Mouse (Mus musculus): ENCODE measurements around the gene Rpgrip1l.

Rpgrip1l gene

GRCm38 (mm10) chr8:91205897-91206296, 107.2 kb downstream of the Rpgrip1l start:
- DNase-seq (ENCODE audit: low spot score) = no peak

DNA sequence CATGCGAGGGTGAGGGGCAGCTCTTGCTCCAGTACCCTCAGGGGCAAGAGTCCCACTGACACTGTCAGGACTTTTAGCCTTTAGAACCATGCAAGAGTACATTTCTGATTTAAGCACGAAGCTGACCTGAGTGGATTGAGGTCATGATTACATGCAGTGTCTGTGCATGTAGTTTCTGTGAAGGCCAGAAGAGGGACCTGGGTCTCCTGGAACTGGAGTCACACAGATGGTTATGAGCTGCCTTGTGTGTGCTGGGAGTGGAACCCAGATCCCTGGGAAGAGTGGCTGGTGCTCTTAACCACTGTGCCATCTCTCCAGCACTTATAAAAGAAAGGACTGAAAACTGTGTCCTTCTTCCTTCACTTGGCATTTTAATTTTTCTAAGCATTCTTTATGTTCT, 111.9 kb downstream of the Rpgrip1l start:
- DNase-seq (ENCODE audit: low spot score) = no peak

DNA sequence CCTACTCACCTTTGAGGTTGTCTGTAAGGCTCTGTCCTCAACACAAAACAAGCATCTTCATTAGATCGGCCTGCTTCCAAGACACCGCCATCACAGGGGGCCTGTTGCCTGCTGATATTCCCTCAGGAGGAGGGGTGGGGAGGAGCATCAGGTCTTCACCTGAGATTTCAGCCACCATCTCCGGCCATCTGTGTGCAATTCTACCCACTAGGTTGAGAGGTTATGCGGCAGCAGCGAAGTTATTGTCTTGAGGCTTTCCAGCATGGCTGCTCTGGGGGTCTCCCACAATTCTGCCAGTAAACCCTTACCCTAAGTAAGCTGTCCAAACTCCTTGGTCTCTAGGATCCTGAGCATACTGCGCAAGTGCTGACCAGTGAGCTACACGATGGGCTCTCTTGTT, 113.2 kb downstream of the Rpgrip1l start, which contains the start of gene Aktip:
Aktip (minus strand) TSS at position 101 of the 400 bp plus-strand sequence.
- DNase-seq (ENCODE audit: low spot score) = no peak

DNA sequence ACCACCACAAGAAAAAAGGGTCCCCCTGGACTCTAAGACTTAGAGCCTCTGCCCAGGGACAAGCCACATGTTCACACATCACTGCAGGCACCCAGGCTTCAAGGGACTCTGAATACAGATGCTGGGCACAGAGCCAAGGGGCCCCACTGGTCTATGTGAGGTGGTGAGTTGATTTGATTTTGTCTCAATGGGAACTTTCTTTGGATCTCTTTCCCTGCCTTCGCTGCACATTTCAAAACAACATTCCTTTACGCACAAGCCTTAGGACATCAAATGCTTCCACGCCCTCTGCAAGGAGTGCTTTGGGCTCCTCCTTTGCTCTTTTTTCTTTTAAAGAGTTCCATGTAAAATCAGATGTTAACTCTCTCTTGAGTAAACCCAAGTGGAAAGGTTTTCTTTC, 115.0 kb downstream of the Rpgrip1l start:
- DNase-seq (ENCODE audit: low spot score) = no peak

GRCm38 (mm10) chr8:91197233-91197632, 115.8 kb downstream of the Rpgrip1l start:
- no peak for DNase-seq (ENCODE audit: low spot score)

DNA sequence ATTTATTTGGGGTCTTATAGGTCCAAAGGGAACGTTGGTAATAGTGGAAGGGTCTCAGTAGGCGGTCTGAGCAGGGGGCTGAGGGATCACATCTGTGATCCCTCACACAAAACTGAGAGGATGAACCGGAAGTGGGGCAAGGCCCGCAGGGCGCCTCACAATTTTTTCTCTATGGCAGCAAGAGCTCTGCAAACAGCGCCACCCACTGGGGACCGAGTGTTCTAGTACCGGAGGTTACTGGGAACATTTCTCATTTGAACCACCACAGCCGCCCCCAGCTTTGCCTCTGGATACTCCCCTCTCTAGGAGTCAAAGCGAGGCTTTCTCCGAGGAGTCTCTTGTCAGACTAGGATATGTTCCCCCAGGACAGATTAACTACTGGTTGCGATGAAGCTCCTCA, 116.4 kb downstream of the Rpgrip1l start:
- DNase-seq (ENCODE audit: low spot score) = peak; percentile 82

DNA sequence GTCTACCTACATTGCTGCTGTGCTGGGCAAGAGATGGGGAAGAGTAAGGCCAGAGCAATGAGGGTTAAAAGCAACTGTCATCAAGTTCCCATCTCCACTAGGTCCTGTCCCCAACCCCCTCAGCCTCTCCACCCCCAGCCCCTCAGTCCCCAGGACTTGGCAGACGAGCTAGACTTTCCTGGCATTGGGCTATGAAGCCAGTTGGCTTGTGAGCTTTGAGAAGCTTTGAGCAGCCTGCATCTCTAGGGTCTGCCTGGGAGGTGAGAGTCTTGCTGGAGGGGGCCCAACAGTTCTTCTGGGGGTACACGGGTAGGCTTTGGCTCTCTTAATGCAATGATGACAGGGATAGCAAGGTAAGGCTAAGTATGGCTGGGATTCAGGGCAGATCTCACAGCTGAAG, 119.0 kb downstream of the Rpgrip1l start:
- no peak for DNase-seq (ENCODE audit: low spot score)

GRCm38 (mm10) chr8:91192941-91193340, 120.1 kb downstream of the Rpgrip1l start:
- no peak for DNase-seq (ENCODE audit: low spot score)

DNA sequence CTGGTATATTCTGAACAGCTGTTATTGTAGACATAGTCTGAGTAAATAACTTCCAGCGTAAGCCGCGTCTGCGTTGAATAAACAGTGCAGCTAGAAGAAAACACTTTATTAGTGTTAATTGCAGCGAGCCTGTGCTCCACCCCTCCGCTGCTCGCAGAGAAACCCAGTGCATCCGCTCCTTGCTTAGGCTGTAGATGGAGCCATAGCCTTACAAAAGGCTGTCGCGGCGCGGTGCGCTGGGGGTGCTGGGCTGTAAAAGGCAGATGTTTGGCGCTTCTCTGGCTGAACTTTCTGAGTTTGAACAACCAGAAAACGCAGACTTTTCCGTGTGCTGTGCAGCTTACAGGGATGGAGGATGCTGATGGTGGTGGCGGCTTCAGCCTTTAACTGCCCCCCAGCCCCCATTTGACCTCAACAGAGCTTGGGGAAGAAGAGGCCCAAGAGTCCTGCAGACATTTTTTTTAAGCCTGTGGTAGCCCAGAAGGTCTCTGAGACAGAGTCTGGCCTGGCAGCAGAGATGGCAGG, 122.2 kb downstream of the Rpgrip1l start:
- DNase-seq (ENCODE audit: low spot score) = peak; percentile 37

- no peak for DNase-seq (ENCODE audit: low spot score)
Measured at GRCm38 (mm10) chr8:91188152-91188551, 124.9 kb downstream of the Rpgrip1l start.

- no peak for DNase-seq (ENCODE audit: low spot score)
Measured at GRCm38 (mm10) chr8:91186372-91186771, 126.7 kb downstream of the Rpgrip1l start.

- DNase-seq (ENCODE audit: low spot score) = no peak
Measured at GRCm38 (mm10) chr8:91177708-91178107, 135.4 kb downstream of the Rpgrip1l start.

DNA sequence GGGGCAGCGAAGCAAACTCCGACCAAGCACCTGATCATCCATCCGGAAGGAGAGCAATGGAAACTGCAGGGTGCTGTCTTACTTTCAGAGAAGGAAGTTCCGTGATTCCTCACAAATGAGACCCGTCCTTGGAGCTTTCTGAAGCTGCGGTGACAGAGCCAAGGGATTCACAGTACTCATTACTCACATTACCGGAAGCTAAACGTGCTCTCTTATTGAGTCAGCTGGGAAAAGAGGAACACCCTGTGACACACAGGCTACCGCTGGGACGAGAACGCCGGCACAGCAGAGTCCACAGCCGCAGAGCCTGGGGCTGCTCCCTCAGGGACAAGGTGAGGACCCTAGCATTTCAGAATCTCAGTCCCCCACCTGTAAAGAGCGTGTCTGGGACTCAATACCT, 136.9 kb downstream of the Rpgrip1l start:
- DNase-seq (ENCODE audit: low spot score) = no peak

DNA sequence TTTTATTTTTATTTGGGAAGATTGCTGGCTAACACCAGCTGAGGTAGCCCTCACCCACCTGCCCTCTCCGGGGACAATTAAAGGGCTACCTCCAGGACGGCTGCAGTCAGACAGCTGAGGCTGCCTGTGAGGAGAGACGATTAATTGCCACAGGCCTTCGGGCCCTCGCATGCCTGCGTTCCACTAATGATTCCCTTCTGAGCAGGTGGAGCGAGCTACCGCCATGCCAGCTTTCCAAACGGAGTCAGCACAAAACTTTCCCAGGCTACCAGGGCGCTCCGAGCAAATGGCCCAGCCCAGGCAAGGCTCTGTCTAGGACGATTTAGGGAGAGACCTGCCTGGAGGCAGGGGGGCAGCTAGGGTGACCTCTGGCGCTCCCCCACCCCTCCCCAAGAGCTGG, 141.5 kb downstream of the Rpgrip1l start:
- DNase-seq (ENCODE audit: low spot score) = no peak

- no peak for DNase-seq (ENCODE audit: low spot score)
Measured at GRCm38 (mm10) chr8:91170914-91171313, 142.1 kb downstream of the Rpgrip1l start.

- DNase-seq (ENCODE audit: low spot score) = no peak
Measured at GRCm38 (mm10) chr8:91170152-91170551, 142.9 kb downstream of the Rpgrip1l start.

Data from testis, postnatal 14 days (tissue).